Mouse (Mus musculus): ENCODE data around the gene Gm45618. TPM values are rescaled to one million over a fixed set of nuclear protein-coding genes. Genes with fewer than 3 reads are reported as not detected.

The Gm45618 gene
- polyA plus RNA-seq, 1 experiment from 2014 or later, result not detected

Other genes with a start within 250 kb of the Gm45618 start
- 38.5 and 41.2 TPM in 2 replicates for gene Tollip, start 202.2 kb downstream of the Gm45618 start, polyA plus RNA-seq (2016; fragmentation: Nextera tagmentation; extraction: Ambion mirVana)
- 0.31 and 0.84 TPM in 2 replicates for gene Brsk2, start 171.0 kb downstream of the Gm45618 start, polyA plus RNA-seq (2016; fragmentation: Nextera tagmentation; extraction: Ambion mirVana)
- 62.2 and 64.1 TPM in 2 replicates for gene Mob2, start 59.7 kb downstream of the Gm45618 start, polyA plus RNA-seq (2016; fragmentation: Nextera tagmentation; extraction: Ambion mirVana)
- gene Dusp8, start 24.9 kb downstream of the Gm45618 start, polyA plus RNA-seq (2016; fragmentation: Nextera tagmentation; extraction: Ambion mirVana), result 0.88 and 1.0 TPM in 2 replicates
- not detected in 2 replicates for gene Gm39115, start 15.3 kb upstream of the Gm45618 start, polyA plus RNA-seq (2016; fragmentation: Nextera tagmentation; extraction: Ambion mirVana)
- gene Gm45337, start 23.9 kb upstream of the Gm45618 start, polyA plus RNA-seq (2016; fragmentation: Nextera tagmentation; extraction: Ambion mirVana), result not detected in 2 replicates
- not detected in 2 replicates for gene Gm29735, start 36.4 kb upstream of the Gm45618 start, polyA plus RNA-seq (2016; fragmentation: Nextera tagmentation; extraction: Ambion mirVana)
- gene Gm4553, start 45.0 kb upstream of the Gm45618 start, polyA plus RNA-seq (2016; fragmentation: Nextera tagmentation; extraction: Ambion mirVana), result not detected in 2 replicates
- not detected in 2 replicates for gene Krtap5-2, start 55.3 kb upstream of the Gm45618 start, polyA plus RNA-seq (2016; fragmentation: Nextera tagmentation; extraction: Ambion mirVana)
- not detected in 2 replicates for gene Gm10153, start 69.7 kb upstream of the Gm45618 start, polyA plus RNA-seq (2016; fragmentation: Nextera tagmentation; extraction: Ambion mirVana)
- gene Krtap5-3, start 80.6 kb upstream of the Gm45618 start, polyA plus RNA-seq (2016; fragmentation: Nextera tagmentation; extraction: Ambion mirVana), result not detected in 2 replicates
- gene Gm7579, start 91.1 kb upstream of the Gm45618 start, polyA plus RNA-seq (2016; fragmentation: Nextera tagmentation; extraction: Ambion mirVana), result not detected in 2 replicates
- not detected in 2 replicates for gene Krtap5-5, start 109.2 kb upstream of the Gm45618 start, polyA plus RNA-seq (2016; fragmentation: Nextera tagmentation; extraction: Ambion mirVana)
- not detected in 2 replicates for gene Gm40460, start 120.3 kb upstream of the Gm45618 start, polyA plus RNA-seq (2016; fragmentation: Nextera tagmentation; extraction: Ambion mirVana)
- gene Gm2431, start 137.6 kb upstream of the Gm45618 start, polyA plus RNA-seq (2016; fragmentation: Nextera tagmentation; extraction: Ambion mirVana), result not detected in 2 replicates
- gene Gm4559, start 153.6 kb upstream of the Gm45618 start, polyA plus RNA-seq (2016; fragmentation: Nextera tagmentation; extraction: Ambion mirVana), result not detected in 2 replicates
- not detected in 2 replicates for gene Krtap5-1, start 176.4 kb upstream of the Gm45618 start, polyA plus RNA-seq (2016; fragmentation: Nextera tagmentation; extraction: Ambion mirVana)
- not detected in 2 replicates for gene Krtap5-4, start 182.8 kb upstream of the Gm45618 start, polyA plus RNA-seq (2016; fragmentation: Nextera tagmentation; extraction: Ambion mirVana)